Mouse (Mus musculus) frontal cortex, adult (tissue): ENCODE data around the gene Lbhd2.

Experiments
- ATAC-seq: cut with Nextera tagmentation; 2 replicates; pipeline ENCODE4 v1.9.2; 2017; ENCODE audit warnings: mild to moderate bottlenecking, moderate library complexity, mixed read lengths; ENCODE audit not compliant: low TSS enrichment

Gene Lbhd2

DNA sequence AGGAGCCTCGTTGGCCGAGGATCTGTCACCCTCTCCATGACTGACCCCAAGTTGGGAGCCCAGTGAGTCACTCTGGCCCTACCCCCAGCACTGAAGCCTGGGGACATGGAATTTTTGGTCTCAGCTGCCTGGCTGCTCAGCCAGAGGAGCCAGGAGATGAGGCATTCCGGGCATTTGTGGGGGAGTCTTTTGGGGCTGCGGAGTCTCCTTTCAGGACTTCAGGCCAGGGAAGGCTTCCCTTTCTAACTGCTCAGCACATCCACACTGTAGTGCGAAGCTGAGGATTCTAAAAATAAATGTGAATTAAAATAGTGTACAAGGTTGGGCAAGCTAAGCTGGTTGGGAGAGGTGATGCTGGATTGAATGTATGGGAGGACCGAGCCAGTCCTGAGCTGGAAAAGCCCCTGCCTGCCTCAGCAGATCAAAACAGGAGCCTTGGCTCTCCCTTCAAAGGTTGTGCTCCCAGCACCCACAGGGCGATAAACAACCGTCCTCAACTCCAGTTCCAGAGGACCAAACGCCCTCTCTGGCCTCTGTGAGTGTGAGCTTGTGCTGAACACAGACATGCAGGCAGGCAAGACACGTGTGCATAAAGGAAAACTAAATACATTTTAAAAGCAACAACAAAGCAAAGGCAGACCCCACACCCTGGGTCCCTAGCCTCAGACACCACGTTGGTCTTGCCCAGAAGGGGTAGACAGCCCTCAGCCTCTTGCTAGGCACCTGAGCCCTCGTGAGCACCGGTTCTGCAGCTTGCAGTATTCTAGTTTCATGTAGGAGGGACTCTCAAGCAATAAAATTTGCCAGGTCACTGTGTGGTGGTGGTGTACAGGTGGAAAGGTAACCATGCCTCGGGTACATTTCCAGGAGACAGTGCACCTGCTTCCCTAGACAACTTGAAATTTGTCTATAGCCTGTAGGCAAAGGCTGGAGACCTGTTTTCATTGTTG lies 24.5 kb downstream of the Lbhd2 start:
- peak; percentile 45 for ATAC-seq

DNA sequence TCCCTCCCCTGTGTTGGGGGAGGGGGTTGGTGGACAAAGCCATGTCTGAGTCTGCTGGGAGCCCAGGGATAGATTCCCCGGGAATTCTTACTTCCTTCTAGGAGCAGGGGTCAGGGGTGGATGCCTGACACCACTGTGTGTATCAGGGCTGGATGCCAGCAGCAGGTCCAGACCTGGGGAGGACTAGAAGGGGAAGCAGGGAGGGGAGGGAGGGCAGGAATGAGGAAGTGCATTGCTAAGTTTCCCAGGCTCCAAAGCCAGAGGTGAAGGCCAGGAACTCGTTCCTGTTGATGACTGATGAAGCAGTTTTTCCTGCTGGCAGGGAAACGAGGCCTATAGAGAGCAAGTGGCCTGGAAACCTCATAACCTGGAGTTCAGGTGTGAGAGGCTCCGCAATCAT lies 25.5 kb downstream of the Lbhd2 start:
- ATAC-seq = no peak

DNA sequence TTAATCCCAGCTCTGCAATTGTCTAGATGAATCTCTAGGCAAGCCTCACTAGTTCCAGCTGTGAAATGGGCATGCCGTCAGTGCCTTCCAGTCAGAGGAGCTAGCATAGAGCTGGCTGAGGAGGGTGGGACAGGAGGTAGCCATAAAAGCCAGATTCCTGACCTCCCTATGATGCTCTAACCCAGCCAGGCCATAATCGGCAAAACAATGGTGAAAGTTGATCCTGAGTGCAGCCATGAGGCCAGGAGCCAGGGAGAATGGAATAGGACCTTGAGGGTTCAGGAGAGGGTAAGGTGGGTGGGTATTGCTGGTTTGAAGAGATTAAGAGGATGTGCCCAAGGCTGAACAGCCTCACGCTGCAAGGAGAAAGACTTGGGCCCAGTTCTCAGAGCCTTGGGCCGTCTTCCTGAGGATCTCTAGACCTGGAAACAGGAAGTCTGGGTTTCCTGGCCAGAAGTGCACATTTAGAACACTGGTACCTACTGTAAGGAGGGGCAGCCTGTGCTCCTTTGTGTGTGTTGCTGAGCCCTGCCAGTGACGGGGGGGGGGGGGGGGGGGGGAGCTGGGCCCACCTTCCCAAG lies 26.2 kb downstream of the Lbhd2 start:
- no peak for ATAC-seq

DNA sequence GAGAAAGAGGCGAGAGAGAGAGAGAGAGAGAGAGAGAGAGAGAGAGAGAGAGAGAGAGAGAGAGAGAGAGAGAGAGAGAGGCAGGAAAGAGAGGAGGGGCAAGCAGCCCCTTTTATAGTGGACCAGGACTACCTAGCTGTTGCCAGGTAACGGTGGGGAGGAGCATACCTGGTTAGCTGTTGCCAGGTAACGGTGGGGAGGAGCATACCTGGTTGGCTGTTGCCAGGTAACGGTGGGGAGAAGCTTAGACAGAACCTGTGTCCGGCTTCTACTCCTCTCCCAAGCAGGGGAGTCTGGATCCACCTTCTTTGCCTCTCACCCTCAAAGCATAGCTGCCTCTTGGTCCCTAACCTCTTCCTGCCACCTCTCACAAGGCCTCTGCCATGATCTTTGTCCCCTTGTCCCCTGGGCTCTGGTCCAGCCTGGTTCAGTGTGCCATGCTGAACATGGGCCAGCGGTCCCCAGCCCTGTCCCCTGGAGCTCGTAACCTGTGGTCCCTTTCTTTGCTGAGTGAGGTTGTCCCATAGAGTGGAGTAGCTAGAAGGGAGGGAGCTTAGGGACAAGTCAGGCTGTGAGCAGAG lies 27.6 kb downstream of the Lbhd2 start:
- no peak for ATAC-seq

GRCm38 (mm10) chr12:111434745-111435327 lies 28.2 kb downstream of the Lbhd2 start:
- no peak for ATAC-seq

GRCm38 (mm10) chr12:111436170-111436569 lies 29.6 kb downstream of the Lbhd2 start:
- peak; percentile 53; the same call in 1 of the 2 replicates for ATAC-seq

GRCm38 (mm10) chr12:111436640-111437039 lies 30.0 kb downstream of the Lbhd2 start:
- peak; percentile 94 for ATAC-seq

DNA sequence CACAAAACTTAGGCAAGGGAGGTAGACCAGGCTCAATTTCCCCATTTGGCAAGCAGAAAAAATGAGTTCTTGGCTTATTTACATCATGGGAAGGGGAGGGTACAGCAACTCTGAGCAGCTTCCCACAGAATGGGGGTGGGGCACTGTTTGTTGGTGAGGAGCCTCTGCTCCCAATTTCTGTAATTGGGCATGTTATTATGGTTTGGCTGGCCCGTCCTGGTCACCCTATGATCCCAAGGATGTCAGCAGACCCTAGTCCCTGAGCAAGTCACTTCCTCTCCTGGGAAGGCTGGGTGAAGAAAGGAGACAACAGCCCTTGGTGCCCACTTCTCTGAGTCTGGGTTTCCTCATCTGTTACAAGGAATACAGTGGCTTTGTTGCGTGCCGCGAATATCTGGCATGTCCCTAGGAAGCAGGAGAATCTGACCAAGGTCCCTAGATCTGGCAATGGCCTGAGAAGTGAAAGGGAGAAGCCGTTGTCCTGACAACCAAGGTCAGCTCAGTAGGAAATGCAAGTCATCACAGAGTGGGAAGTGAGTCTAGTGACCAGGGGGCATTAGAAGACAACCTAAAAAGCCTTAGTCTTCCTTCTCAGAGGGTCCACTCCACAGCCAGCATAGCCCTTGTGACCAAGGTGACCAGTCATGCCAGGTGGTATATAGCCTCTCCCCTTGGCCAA lies 30.8 kb downstream of the Lbhd2 start:
- ATAC-seq = no peak

GRCm38 (mm10) chr12:111438850-111439249 lies 32.2 kb downstream of the Lbhd2 start:
- no peak for ATAC-seq

DNA sequence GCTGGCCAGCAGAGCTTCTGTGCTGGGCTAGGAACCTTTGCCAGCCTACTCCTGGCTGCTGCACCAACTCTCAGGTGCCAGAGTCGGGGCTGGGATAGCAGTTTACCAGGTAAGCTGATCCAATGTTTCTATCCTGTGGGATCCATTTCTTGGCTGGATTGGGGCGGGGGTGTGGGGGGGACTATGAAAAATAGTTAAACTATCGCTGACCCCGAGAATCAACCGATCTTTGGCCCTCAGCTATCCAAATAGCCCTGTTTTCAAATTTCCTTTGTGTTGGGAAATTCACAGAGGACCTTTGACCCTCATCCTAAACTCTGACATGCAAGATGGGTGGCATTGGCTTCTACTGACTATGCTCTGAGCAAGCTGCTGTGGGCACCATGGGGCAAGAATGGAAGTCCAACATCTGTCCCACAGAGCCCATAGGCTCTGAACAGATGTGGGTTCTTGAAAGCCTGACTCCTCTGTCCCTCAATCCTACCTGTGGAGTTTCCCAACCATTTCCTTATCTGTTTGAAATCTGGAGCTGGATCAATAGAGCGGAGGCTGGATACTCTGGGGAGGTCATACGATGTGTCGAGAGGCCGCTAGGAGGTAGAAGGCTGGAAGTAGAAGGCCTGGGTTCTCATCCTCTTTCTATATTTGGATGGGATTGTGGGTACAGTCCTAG lies 34.2 kb downstream of the Lbhd2 start:
- ATAC-seq = no peak

DNA sequence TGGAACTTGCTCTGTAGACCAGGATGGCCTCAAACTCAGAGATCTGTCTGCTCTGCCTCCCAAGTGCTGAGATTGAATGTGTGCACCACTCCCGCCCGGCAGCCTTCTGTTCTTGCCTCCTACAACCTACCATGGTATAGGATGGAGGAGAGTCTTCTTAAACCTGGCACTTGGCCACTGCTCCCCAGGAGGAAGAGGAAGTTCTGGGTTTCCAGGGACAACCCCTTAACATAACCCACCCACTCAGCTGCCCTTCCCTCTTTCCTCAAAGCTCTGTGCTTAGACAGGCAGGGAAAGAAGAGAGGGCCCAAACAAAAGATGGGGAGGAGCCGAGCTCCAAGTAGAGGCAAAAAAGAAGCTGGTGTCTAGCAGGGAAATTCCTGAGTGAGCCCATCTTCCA lies 34.9 kb downstream of the Lbhd2 start:
- ATAC-seq = peak; percentile 60; the same call in 1 of the 2 replicates

DNA sequence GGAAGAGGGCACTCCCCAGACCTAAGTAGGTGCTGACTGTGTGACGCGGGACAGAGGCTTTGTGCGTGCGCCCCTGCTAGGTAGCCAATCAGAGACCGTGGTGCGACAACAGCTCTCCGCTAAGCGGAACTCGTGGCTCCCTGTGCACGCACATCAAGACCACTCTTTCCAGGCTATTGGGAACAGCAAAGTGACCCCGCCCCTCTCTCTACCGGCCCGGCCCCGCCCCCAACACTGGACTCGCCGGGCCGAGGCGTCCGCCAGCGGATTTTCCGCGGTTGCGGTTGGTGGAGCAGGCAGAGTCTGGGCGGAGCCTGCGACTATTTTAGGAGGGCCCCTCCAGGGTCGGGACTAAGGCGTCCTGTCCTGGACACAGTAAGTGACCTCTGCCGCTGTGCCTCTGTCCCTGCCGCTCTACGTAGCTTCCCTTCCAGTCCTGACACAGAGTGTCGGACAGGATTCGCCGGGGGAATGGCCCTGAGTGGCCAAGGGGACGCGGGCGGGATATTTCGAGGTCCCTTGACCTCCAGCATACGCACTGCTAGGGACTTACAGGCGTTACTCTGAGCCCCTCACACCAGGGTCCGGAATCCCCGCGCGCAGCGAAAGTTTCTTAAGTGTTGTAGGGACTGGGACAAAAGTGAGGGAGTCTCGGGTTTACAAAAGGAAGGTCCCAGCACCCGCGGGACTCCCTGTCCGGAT lies 35.9 kb downstream of the Lbhd2 start, which contains the start of gene Tnfaip2:
Gene Tnfaip2, plus strand, starts transcription at position 161 of the 702 bp plus-strand sequence.
- no peak for ATAC-seq

DNA sequence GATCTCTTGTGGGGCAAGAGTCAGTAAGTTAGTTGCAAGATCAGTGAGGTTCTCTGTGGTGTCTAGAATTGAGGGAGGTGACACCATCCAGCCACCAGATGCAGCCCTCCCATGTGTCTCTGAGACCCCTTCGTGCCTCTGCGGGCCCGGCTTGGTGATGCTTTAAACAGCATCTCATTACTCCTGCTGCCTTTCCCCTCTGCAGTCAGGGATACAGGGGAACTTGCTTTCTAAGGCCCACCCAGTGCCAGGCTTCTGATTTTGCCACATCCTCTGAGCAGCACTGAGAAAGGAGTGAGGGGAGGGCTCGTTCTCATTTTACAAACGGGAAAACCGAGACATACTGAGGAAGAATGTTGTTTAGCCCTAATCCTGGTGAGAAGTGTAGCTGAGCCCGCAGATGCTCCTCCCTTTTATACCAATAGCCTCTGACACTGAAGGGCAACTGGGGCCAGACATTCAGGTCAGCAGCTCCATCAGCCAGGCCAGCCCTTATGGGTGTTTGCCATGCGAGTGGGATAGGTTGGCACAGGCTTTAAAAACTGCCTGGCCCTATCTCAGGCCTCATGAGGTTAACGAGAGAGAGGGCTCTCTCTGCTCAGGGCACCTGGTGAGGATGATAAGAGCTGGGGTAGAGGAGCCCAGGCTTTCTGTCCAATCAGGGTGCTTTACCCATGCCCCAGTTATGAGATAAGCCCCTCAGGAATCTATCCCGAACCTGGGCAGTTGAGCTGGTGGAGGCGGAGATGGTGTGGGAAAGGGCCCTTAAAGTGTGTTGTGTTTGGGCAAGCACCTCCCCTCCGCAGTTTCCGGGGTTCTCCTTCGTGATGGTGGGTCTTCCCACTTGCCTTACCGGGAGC lies 36.6 kb downstream of the Lbhd2 start:
- ATAC-seq = no peak

- no peak for ATAC-seq
These were observed 37.6 kb downstream of the Lbhd2 start for GRCm38 (mm10) chr12:111443921-111444831.

DNA sequence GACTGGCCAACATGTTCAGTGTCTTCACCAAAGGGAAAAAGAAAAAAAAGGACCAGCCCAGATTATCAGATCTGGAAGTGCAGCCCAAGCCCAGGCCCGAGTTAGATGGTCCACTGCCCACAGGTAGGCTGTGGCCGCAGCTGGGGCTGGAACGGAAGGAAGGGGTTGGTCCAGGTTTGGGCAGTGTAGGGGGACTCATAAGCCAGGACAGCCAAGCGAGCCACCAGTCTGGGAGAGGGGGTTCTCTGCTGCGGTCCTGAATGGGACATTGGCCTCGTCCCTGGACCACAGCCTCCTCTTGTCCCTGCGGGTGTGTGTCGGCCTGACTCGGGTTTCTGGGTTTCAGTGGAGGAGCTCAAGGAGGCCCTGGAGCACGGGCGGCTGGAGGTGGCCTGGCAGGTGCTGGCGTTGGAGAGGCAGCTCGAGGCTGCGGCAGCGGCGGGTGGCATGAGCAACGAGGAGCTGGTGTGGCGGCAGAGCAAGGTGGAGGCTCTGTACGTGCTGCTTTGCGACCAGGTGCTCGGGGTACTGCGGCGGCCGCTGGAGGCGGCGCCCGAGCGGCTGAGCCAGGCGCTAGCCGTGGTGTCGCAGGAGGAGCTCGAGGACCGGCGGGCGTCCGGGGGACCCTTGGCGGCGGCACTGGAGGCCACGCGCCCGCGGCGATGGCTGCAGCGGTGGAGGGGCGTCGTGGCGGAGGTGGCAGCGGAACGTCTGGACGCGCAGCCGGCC lies 38.7 kb downstream of the Lbhd2 start:
- ATAC-seq = no peak

GRCm38 (mm10) chr12:111445890-111446613 lies 39.4 kb downstream of the Lbhd2 start:
- no peak for ATAC-seq

DNA sequence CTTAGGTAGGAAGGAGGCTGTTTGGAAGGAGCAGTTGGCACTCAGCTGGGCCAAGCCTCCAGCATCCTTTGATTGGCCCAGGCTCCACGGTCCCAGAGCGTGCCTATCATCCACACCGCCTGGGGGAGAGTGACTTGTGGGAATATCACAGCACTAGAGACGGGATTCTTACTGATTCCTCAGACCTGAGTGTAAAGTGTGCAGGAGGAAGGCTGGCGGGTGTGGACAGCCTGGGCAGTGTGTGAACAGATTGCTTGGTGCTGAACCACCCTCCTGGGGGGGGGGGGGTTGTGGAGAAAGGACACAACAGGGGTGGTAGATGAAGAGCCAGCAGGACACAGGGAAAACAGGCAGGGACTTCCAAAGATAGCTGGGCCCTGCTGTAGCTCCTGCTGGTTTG lies 40.1 kb downstream of the Lbhd2 start:
- ATAC-seq = no peak
